Mouse (Mus musculus): ENCODE results near the gene Smpdl3b.

GRCm38 (mm10) chr4:132689634-132690033, 67.4 kb downstream of the Smpdl3b start:
- TF ChIP-seq POLR2A (IDR thresholded peaks at IDR 0.05; ENCODE audit: control insufficient read depth, extremely low read depth, insufficient read depth, low read length, poor library complexity) (no peak), CTCF (IDR thresholded peaks at IDR 0.05; ENCODE audit: borderline replicate concordance, control insufficient read depth, extremely low read depth, insufficient read depth, low read length, poor library complexity) (no peak)
